Mouse (Mus musculus): ENCODE results near the gene Zdhhc14.
A peak's percentile ranks its signal among the peaks of the same experiment; 100 is the strongest.

Zdhhc14 gene

GRCm38 (mm10) chr17:5491801-5492745 is at the start of gene Zdhhc14:
Zdhhc14 (plus strand) TSS chr17:5492557.
- DNase-seq = peak; percentile 90 to 91

GRCm38 (mm10) chr17:5443260-5443659 is 49.1 kb upstream of the Zdhhc14 start:
- no peak for DNase-seq

GRCm38 (mm10) chr17:5443751-5444150 is 48.6 kb upstream of the Zdhhc14 start:
- DNase-seq = peak; percentile 20 to 37

GRCm38 (mm10) chr17:5453657-5454056 is 38.7 kb upstream of the Zdhhc14 start:
- no peak for DNase-seq

GRCm38 (mm10) chr17:5463912-5464311 is 28.4 kb upstream of the Zdhhc14 start:
- no peak for DNase-seq

- DNase-seq = no peak
Observed at GRCm38 (mm10) chr17:5466736-5467135, 25.6 kb upstream of the Zdhhc14 start.

- DNase-seq = no peak
Observed at GRCm38 (mm10) chr17:5467177-5467576, 25.2 kb upstream of the Zdhhc14 start.

GRCm38 (mm10) chr17:5472268-5472667 is 20.1 kb upstream of the Zdhhc14 start:
- no peak for DNase-seq

GRCm38 (mm10) chr17:5475960-5476725 is 16.2 kb upstream of the Zdhhc14 start:
- DNase-seq = no peak

- no peak for DNase-seq
Observed at GRCm38 (mm10) chr17:5483456-5483855, 8.9 kb upstream of the Zdhhc14 start.

GRCm38 (mm10) chr17:5484663-5485062 is 7.7 kb upstream of the Zdhhc14 start:
- DNase-seq = no peak

GRCm38 (mm10) chr17:5488156-5488555 is 4.2 kb upstream of the Zdhhc14 start:
- DNase-seq = no peak

- DNase-seq = no peak
Observed at GRCm38 (mm10) chr17:5490351-5490750, 2.0 kb upstream of the Zdhhc14 start.

GRCm38 (mm10) chr17:5491031-5491800 is 1.1 kb upstream of the Zdhhc14 start:
- DNase-seq = peak; percentile 94

GRCm38 (mm10) chr17:5492746-5493160 is 396 bp downstream of the Zdhhc14 start:
- peak in 1 of 2 experiments; percentile 48 for DNase-seq

GRCm38 (mm10) chr17:5493161-5493771 is 909 bp downstream of the Zdhhc14 start:
- peak; percentile 13 to 29 for DNase-seq

- DNase-seq = peak; percentile 4 to 17
Observed at GRCm38 (mm10) chr17:5493809-5494208, 1.5 kb downstream of the Zdhhc14 start.

GRCm38 (mm10) chr17:5494832-5495231 is 2.5 kb downstream of the Zdhhc14 start:
- no peak for DNase-seq

GRCm38 (mm10) chr17:5497695-5498094 is 5.3 kb downstream of the Zdhhc14 start:
- no peak for DNase-seq

GRCm38 (mm10) chr17:5498996-5499395 is 6.6 kb downstream of the Zdhhc14 start:
- DNase-seq = no peak

- DNase-seq = no peak
Observed at GRCm38 (mm10) chr17:5503981-5504760, 11.8 kb downstream of the Zdhhc14 start.

- no peak for DNase-seq
Observed at GRCm38 (mm10) chr17:5504969-5505368, 12.6 kb downstream of the Zdhhc14 start.

All from kidney, adult 8-10 months (tissue).